Mouse (Mus musculus) stomach, postnatal 0 days (tissue): ENCODE results near the gene Unc119b.

Experiments
- CTCF ChIP-seq: IDR thresholded peaks from 2 replicates; pipeline ENCODE4 v1.5.1; 2016; ENCODE audit warnings: antibody characterized with exemption, low read depth, mild to moderate bottlenecking, moderate library complexity
- EP300 ChIP-seq: optimal IDR thresholded peaks from 2 replicates; pipeline ENCODE3; 2016; ENCODE audit warnings: antibody characterized with exemption

GRCm38 (mm10) chr5:115085675-115086074 is 49.1 kb downstream of the Unc119b start:
- TF ChIP-seq CTCF = no peak
- TF ChIP-seq EP300 = no peak
